Mouse (Mus musculus) lung, postnatal 14 days (tissue): ENCODE results near the gene Klhl35.
"Not testable (repeated sequence)": the region's sequence is repeated elsewhere in the genome, so short reads cannot be mapped to it uniquely, and the experiment has no call there.

Source experiments
- DNase-seq: peaks from one replicate; pipeline ENCODE4 v3.0.0; 2021

Gene Klhl35

DNA sequence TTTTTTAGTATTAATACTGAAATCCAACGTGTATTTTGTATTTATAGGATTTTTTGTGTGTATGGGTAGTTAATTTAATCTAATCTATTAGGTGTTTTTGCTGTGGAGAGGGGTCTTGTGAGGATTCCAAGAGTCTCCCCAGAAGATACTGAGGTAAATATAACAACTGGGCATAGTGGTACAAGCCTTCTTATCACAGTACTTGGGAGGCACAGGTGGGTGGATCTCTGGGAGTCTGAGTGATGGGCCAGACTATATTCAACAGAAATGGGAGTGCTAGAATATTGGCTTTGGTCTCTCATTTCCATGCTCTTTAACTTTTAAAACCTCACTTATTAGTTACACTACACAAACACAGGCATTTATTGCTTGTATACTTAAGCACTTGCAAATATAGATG, 35.3 kb downstream of the Klhl35 start:
- DNase-seq = no peak

DNA sequence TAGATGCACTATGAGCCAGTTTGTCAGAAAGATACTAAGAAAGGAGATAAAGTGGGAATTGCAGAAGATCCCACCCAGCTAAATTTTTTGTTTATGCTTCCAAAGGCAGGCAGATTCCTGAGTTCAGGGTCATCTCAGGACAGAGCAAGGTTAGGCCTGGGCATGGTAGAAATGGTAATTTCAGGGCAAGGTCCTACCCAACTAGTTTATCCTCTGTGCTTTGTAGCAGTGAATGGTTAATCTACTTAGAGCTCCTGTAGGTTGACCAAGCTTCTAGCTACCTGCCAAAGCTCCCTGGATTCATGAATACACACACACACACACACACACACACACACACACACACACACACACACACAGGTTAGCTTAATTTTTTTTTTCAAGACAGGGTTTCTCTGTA, 38.8 kb downstream of the Klhl35 start:
- no peak for DNase-seq

DNA sequence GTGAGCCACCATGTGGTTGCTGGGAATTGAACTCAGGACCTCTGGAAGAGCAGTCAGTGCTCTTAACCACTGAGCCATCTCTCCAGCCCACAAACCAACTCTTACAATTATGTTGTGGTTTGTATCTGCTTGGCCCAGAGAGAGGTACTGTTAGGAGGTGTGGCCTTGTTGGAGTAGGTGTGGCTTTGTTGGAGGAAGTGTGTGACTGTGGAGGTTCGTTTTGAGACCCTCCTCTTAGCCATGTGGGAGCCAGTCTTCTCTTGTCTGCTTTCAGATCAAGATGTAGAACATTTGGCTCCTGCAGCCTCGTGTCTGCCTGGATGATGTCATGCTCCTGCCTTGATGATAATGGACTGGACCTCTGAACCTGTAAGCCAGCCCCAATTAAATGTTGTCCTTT, 42.4 kb downstream of the Klhl35 start:
- not testable (repeated sequence) for DNase-seq

DNA sequence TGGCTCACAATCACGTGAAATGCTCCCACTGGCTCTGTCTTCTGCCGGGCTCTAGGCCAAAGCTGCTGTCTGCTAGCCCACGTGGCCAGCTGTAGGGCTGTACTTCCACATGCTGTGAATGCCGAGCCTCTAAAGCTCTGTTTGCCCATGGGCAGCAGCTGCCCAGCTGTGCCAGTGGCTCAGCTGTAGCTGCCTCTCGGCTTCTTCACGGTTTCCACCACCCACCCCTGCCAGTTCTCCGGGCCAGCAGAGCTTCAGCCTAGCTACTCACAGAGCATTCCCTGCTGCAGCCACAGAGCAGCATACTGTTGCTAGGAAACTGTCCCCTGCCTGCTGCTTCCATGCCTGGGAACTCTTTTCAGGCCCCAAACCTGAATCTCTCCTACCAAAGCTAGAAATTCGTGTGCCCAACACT, 44.3 kb downstream of the Klhl35 start:
- DNase-seq = peak; percentile 51

DNA sequence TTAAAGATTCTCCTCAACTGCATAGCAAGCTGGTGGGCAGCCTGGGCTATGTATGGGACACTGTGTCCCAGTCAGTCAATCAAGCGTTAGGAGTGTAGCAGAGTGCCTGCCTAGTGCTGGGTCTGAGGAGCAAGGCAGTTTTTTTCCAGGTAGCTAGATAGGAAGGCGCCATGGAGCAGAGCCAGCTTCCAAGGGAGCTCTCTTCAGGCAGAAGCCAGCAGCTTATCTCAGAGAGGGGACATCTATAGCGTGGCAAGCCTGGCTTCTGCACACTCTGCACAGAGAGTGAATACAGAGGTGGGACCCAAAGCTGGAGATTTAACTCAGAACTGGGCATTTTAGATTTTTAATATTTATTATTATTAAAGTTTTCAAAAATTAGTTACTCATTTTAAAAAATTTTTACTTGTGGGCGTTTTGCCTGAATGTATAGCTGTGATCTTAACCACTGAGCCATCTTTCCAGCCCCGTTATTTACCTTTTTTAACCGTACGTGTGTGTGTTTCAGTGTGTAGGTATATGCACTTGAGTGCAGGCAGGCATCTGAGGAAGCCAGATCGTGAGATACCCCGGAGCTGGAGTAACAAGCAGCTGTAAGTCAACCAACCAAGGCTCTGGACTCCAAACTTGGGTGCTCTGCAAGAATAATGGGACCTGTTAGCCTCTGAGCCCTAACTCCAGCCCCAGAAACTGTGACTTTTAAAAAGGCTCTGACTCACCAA, 50.4 kb downstream of the Klhl35 start:
- no peak for DNase-seq

DNA sequence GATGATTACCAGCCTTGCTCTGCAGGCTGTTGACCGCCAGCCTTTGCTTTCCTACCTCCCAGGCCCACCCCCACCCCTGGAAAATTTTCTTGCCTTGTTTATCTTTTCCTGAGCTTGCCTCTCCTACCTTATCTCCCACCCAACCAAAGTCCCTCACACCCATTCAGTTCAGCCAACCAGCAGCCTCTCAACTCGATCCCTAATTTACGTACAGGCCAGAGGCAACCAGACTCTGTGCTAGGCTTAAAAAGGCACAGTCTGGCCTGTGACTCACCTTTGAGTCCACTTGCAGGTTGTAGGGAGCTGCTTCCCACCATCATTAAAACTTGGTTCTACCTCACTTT, 51.0 kb downstream of the Klhl35 start:
- DNase-seq = no peak

DNA sequence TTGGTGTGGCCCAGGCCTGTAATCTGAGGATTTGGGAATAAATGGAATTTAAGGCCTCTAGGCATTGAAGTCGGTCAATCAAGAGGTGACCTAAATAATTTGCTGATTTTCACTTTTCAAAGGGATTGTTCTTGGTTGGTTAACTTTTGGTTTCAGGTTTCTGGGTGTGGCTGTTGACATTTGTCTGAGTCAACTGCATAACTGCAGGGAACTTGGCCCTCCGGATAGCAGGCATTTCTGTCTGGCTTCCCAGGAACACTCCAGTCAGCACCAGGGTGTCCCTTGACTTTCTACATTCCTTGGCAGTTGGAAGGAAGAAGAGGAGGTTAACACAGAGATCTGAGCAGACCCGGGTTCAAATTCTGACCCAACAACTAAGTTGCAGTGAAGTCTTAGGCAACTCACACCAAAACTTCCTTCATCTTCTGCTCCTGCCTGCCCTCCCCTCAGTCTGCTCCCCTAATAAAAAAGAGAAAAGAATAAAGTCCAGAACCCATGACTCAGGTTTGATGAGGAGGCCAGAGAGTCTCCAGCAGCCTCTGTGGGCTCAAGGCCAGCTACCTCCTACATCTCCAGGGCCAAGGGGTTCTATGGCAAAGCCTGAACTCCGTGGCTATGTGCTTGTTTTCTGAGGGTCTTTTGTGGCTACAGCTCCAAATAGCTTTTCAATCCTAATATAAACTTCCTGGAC, 53.3 kb downstream of the Klhl35 start:
- no peak for DNase-seq

DNA sequence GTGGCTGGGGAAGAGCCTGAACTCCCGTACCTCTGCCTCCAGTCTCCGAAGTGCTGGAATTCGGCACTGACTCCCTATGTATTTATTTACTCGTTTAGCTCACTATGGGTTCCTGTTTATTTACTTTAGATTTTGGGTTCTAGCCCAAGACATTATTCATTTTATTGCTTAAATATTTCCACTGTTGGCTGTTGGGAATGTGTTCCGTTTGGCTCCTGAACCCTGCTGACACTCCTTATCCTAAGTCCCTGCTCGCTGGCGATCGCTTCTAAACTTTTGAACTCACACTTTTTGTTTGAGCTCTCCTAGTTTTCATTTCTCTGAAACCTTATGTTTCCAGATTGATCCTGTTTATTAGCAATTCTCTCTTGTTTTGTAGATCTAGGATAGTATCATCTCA, 57.3 kb downstream of the Klhl35 start:
- DNase-seq = peak; percentile 36
